1 mouse cellular context compared by ENCODE assay signal in the genomic region with DNA sequence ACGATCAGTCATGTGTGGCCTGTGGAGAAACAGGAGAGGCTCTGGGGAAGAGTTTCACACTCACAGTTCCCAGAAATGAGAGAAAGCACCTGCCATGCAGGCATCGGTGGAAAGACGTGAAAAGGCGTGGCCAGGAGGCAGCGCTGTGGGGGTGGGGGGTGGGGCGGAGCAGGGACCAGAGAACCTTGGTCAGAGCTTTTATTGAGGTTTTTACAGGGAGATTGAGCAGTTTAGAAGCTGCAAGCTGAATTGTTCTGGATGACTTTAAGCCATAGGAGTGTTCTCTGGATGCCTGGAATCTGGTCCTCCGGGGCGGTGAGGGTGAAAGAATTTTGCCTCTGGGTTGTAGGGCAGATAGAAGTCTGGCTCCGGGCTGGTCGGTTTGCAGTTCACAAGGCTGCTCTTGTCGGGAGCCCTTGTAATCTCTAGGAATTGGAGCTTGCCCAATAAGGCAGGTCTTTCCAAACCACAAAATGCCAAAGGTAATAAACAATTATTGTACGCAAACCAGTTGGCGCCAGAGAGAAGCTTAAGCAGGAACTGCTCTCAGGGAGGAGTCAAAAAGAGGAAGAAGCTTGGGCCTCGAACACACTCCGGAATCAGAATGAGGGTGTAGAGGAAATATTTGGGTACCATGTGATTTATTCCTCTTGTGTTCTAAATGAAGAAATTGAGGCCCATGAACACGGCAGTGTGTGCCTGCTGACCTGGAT.
A peak's percentile ranks its signal among the peaks of the same experiment; 100 is the strongest.
TF ChIP-seq lines count a peak whose summit lies in the region.

No protein-coding gene starts in this region.

TF ChIP-seq in MEL, 35 proteins besides CTCF, POLR2A, EP300 and RAD21 (continued from another document):
- TF ChIP-seq USF2 (IDR thresholded peaks at IDR 0.05; ENCODE audit: borderline replicate concordance in 1 of 2, insufficient read depth in 1 of 2, low read depth in 1 of 2, low read length in 2 of 2) (no peak), MAX (IDR thresholded peaks at IDR 0.05; ENCODE audit: low read length) (peak; percentile 91), NELFE (IDR thresholded peaks at IDR 0.05; ENCODE audit: low read depth, low read length) (peak; percentile 36; the same call in 1 of the 2 replicates), TBP (IDR thresholded peaks at IDR 0.05; ENCODE audit: low read depth, low read length) (0 out of 2 replicates have a peak, but pooled peaks have one; percentile 7), ZKSCAN1 (IDR thresholded peaks at IDR 0.05; ENCODE audit: low read depth, low read length) (no peak), MAFK (IDR thresholded peaks at IDR 0.05; ENCODE audit: borderline replicate concordance, low read depth, low read length) (no peak), ELF1 (IDR thresholded peaks at IDR 0.05; ENCODE audit: low read depth, low read length) (peak; percentile 80), RCOR1 (IDR thresholded peaks at IDR 0.05; ENCODE audit: low read depth, low read length) (0 out of 2 replicates have a peak, but pooled peaks have one; percentile 8)
